Mouse (Mus musculus) liver, adult 2 months (tissue): ENCODE results near the gene Ptges2. TPM values are rescaled to one million over a fixed set of nuclear protein-coding genes. Genes with fewer than 3 reads are reported as not detected.

Experiments used
- DNase-seq: peaks from one replicate; pipeline ENCODE4 v3.0.0-alpha.2; 2011; ENCODE audit warnings: low read depth, low spot score; ENCODE audit errors: extremely low read depth
- H3K27ac ChIP-seq: fragments of 200-500 bp; replicated peaks from 2 replicates; pipeline ENCODE4 v1.5.1; 2012; ENCODE audit warnings: low read depth, mild to moderate bottlenecking, control low read depth, inconsistent platforms, low read length; ENCODE audit not compliant: insufficient read depth
- H3K27me3 ChIP-seq: fragments of 200-500 bp; 2 replicates; pipeline ENCODE4 v1.6.1; 2012; ENCODE audit warnings: mild to moderate bottlenecking, moderate library complexity, low read length, inconsistent platforms; ENCODE audit not compliant: control insufficient read depth, insufficient read depth
- H3K36me3 ChIP-seq: fragments of 200-500 bp; 2 replicates; pipeline ENCODE4 v1.6.1; 2012; ENCODE audit warnings: low read length, inconsistent platforms; ENCODE audit not compliant: control insufficient read depth, insufficient read depth
- H3K4me1 ChIP-seq: fragments of 200-500 bp; 2 replicates; pipeline ENCODE4 v1.6.1; 2011; ENCODE audit warnings: low read length; ENCODE audit not compliant: control insufficient read depth, insufficient read depth
- H3K4me3 ChIP-seq: fragments of 200-500 bp; 2 replicates; pipeline ENCODE4 v1.5.1; 2011; ENCODE audit warnings: low read depth, mild to moderate bottlenecking, control low read depth, low read length, moderate library complexity; ENCODE audit not compliant: insufficient read depth
- H3K79me2 ChIP-seq: fragments of 200-500 bp; 2 replicates; pipeline ENCODE4 v1.6.1; 2012; ENCODE audit warnings: inconsistent platforms, mild to moderate bottlenecking, low read length, moderate library complexity; ENCODE audit not compliant: control insufficient read depth, insufficient read depth
- H3K9ac ChIP-seq: fragments of 200-500 bp; 2 replicates; pipeline ENCODE4 v1.6.1; 2012; ENCODE audit warnings: low read depth, mild to moderate bottlenecking, control low read depth, inconsistent platforms, low read length
- CTCF ChIP-seq: fragments of 200-500 bp; IDR thresholded peaks from 2 replicates; pipeline ENCODE4 v1.5.1; 2011; ENCODE audit warnings: low read depth, low read length, control low read depth
- POLR2A ChIP-seq: fragments of 200-500 bp; IDR thresholded peaks from 2 replicates; pipeline ENCODE4 v1.6.1; 2011; ENCODE audit warnings: low read length, control low read depth; ENCODE audit not compliant: insufficient read depth; ENCODE audit errors: extremely low read depth
- WGBS: fragments of 180-500 bp; shearing (Covaris S2); methylation state at CpG from one replicate; pipeline ENCODE4 v1.1.7; 2018; 5-methylcytosine and 5-hydroxymethylcytosine counted together
- polyA plus RNA-seq: library from polyadenylated mRNA; depleted of rRNA; stranded (reverse); fragments of >200 nt; gene quantifications from 2 replicates; pipeline ENCODE4 v1.2.3, GENCODE M21; 2012
- total RNA-seq: library from RNA; depleted of rRNA; stranded (reverse); fragments of >200 nt; gene quantifications from 2 replicates; pipeline ENCODE4 v1.2.3, GENCODE M21; 2014

Gene Ptges2
- total and polyA plus RNA-seq, 2 experiments = 24.4 to 30.7 TPM

- no peak overlapping the region for H3K4me3 ChIP-seq
- no peaks in the 10 kb centered on the region for H3K36me3 ChIP-seq
- no peak overlapping the region for H3K9ac ChIP-seq
- TF ChIP-seq CTCF (no peak), POLR2A (no peak)
- H3K79me2 ChIP-seq = no peaks in the 10 kb centered on the region
- DNase-seq = no peak
- no peaks in the 10 kb centered on the region for H3K27me3 ChIP-seq
- H3K27ac ChIP-seq = no peak overlapping the region
- H3K4me1 ChIP-seq = peaks cover 5% of the 10 kb centered on the region
- WGBS = 51% methylated on average over 2 of the region's 2 CpGs
Observed at GRCm38 (mm10) chr2:32389157-32389556, 6.5 kb upstream of the Ptges2 start.

DNA sequence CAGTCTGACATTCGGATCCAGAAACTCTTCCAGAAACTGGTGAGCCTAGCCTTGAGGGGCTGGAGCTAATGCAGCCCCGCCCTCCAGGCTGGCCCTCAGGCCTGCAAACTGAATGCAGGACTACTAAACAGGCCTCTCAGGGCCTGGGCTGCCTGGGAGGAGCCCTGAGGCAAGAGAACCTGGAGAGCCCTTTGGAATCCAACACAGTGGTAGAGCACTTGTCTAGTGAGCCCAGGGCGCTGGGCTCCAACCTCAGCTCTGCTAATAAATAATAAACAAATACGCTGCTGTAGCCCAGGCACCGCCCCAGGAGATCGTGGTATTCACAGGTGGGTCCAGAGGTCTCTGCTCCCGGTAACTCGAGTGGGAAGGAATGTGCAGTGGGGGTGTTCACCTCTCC is 4.8 kb upstream of the Ptges2 start:
- 85% methylated on average over 8 of the region's 8 CpGs for WGBS
- no peak overlapping the region for H3K4me3 ChIP-seq
- DNase-seq = no peak
- no peak for TF ChIP-seq POLR2A
- TF ChIP-seq CTCF = no peak
- no peak overlapping the region for H3K9ac ChIP-seq
- H3K27me3 ChIP-seq = no peaks in the 10 kb centered on the region
- H3K4me1 ChIP-seq = peaks cover 7% of the 10 kb centered on the region
- no peaks in the 10 kb centered on the region for H3K79me2 ChIP-seq
- no peak overlapping the region for H3K27ac ChIP-seq
- no peaks in the 10 kb centered on the region for H3K36me3 ChIP-seq

DNA sequence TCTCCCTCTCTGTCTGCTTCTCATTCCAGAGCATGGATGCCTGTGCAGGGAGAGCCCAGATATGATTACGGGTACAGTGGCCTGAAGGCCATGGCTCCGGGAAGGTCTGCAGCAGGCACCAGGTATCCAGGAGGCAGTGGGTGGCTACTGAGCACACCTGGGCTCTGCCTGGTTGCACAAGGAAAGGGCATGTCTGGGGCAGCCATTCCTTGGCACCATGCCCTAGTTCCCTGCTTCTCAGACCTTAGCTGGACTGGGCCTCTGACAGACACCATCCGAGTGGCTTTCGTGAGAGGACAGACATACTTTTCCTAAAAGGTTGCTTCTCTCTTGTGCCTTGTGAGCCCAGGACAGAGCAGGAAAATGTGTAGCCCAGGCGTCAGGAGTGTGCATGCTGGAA is 3.6 kb upstream of the Ptges2 start:
- 59% methylated on average over 5 of the region's 5 CpGs for WGBS
- TF ChIP-seq CTCF = no peak
- TF ChIP-seq POLR2A = no peak
- Histone ChIP-seq H3K27me3 (no peaks in the 10 kb centered on the region), H3K4me1 (peaks cover 11% of the 10 kb centered on the region), H3K27ac (no peak overlapping the region), H3K36me3 (no peaks in the 10 kb centered on the region), H3K4me3 (no peak overlapping the region), H3K79me2 (peaks cover 3% of the 10 kb centered on the region; the same call in 1 of the 2 replicates), H3K9ac (no peak overlapping the region)
- peak; percentile 43 for DNase-seq

DNA sequence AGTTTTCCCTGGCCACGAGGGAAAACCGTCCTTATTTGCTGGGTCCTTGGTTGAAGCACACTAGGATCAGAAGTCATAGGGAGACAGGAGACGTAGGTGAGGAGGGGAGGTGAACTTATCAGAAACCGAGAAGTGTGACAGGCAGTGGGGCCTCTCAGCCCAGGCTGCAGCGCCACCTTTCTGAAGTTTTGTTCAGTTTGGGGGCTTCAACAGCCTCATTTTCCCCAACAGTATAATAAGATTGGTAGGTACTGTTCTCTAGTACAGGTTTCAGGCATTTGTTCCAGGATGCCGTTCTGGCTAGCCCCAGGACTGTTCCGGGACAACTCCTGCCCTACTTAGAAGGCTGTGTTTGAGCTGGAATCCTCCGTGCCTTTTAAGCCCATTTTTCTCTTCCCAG is 723 bp upstream of the Ptges2 start:
- Histone ChIP-seq H3K4me3 (peak overlapping the region; percentile 75), H3K36me3 (no peaks in the 10 kb centered on the region), H3K79me2 (peaks cover 8% of the 10 kb centered on the region; the same call in 1 of the 2 replicates), H3K9ac (peak overlapping the region; percentile 68), H3K27me3 (no peaks in the 10 kb centered on the region), H3K4me1 (peaks cover 8% of the 10 kb centered on the region), H3K27ac (peak overlapping the region; percentile 37)
- WGBS = 7% methylated on average over 8 of the region's 8 CpGs
- no peak for TF ChIP-seq POLR2A
- peak; percentile 56 for TF ChIP-seq CTCF
- no peak for DNase-seq

GRCm38 (mm10) chr2:32395946-32396621 is 388 bp downstream of the Ptges2 start:
- peak overlapping the region; percentile 75 for H3K4me3 ChIP-seq
- TF ChIP-seq CTCF (no peak), POLR2A (peak; percentile 49; the same call in 1 of the 2 replicates)
- WGBS = under 1% methylated on average over 59 of the region's 59 CpGs
- H3K27me3 ChIP-seq = no peaks in the 10 kb centered on the region
- H3K9ac ChIP-seq = peak overlapping the region; percentile 86
- peaks cover 8% of the 10 kb centered on the region for H3K4me1 ChIP-seq
- H3K27ac ChIP-seq = peak overlapping the region; percentile 82
- H3K79me2 ChIP-seq = peaks cover 8% of the 10 kb centered on the region; the same call in 1 of the 2 replicates
- no peaks in the 10 kb centered on the region for H3K36me3 ChIP-seq
- peak; percentile 88 for DNase-seq

DNA sequence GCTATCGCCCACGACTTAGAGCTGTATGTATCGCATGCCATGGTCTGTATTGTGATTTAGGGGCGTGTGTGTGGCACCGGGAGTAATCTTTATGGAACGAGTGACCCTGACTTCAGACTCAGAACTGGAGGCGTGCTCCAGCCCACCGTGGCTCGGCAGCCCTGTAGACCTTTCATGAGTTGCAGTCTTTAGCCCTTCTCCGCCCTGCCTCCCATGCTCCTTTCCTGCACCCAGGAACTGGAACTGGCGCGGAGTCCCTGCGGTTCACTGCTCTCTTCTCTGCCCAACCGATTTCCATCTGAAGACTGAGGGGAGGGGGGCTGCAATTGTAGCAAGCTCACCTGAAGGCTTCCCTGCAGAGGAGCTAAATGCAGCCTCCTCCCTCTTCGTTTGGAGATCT is 999 bp downstream of the Ptges2 start:
- H3K27me3 ChIP-seq = no peaks in the 10 kb centered on the region
- no peak for DNase-seq
- peak overlapping the region; percentile 86 for H3K9ac ChIP-seq
- H3K4me1 ChIP-seq = peaks cover 8% of the 10 kb centered on the region
- H3K27ac ChIP-seq = peak overlapping the region; percentile 41; the same call in 1 of the 2 replicates
- H3K36me3 ChIP-seq = no peaks in the 10 kb centered on the region
- H3K4me3 ChIP-seq = peak overlapping the region; percentile 75
- no peak for TF ChIP-seq POLR2A
- no peak for TF ChIP-seq CTCF
- WGBS = 2% methylated on average over 15 of the region's 15 CpGs
- peaks cover 8% of the 10 kb centered on the region; the same call in 1 of the 2 replicates for H3K79me2 ChIP-seq
